Mouse (Mus musculus) spleen, embryonic (tissue): ENCODE data around the gene Narfl.

ENCODE experiments used
- CTCF ChIA-PET: fragments of 350-600 bp; sonication (Branson Sonifier 250); formaldehyde crosslinking; loops from one replicate; lab custom pipeline; 2022; lab: Charles Lee

The Narfl gene

GRCm38 (mm10) chr17:25801029-25801428, 27.5 kb downstream of the Narfl start:
- CTCF ChIA-PET, result no interaction called here

GRCm38 (mm10) chr17:25802825-25803517, 29.4 kb downstream of the Narfl start:
- CTCF ChIA-PET, result interaction anchor here (0.6 to 1.0 kb wide), 2 partner anchors 20 to 24 kb away, joined by 4 to 17 read pairs; partner anchors contain the start of gene Wdr24

GRCm38 (mm10) chr17:25806507-25806906, 32.9 kb downstream of the Narfl start:
- CTCF ChIA-PET, result no interaction called here

DNA sequence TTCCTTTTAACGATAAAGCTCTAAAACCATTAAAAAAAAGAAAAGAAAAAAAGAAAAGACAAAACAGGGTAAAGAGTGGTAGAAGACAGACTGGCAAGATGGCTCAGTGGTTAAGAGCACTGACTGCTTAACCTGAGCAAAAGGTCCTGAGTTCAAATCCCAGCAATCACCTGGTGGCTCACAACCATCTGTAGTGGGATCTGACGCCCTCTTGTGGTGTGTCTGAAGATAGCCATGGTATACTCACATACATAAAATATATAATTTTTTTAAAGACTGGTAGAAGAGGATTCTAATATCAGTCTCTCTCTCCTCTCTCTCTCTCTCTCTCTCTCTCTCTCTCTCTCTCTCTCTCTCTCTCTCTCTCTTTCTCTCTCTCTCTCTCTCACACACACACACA, 33.9 kb downstream of the Narfl start:
- CTCF ChIA-PET, result interaction anchor here (0.6 to 0.9 kb wide), 2 partner anchors 15 to 21 kb away, joined by 3 to 4 read pairs; no protein-coding TSS in a partner anchor

GRCm38 (mm10) chr17:25808028-25808427, 34.5 kb downstream of the Narfl start:
- CTCF ChIA-PET, result no interaction called here

DNA sequence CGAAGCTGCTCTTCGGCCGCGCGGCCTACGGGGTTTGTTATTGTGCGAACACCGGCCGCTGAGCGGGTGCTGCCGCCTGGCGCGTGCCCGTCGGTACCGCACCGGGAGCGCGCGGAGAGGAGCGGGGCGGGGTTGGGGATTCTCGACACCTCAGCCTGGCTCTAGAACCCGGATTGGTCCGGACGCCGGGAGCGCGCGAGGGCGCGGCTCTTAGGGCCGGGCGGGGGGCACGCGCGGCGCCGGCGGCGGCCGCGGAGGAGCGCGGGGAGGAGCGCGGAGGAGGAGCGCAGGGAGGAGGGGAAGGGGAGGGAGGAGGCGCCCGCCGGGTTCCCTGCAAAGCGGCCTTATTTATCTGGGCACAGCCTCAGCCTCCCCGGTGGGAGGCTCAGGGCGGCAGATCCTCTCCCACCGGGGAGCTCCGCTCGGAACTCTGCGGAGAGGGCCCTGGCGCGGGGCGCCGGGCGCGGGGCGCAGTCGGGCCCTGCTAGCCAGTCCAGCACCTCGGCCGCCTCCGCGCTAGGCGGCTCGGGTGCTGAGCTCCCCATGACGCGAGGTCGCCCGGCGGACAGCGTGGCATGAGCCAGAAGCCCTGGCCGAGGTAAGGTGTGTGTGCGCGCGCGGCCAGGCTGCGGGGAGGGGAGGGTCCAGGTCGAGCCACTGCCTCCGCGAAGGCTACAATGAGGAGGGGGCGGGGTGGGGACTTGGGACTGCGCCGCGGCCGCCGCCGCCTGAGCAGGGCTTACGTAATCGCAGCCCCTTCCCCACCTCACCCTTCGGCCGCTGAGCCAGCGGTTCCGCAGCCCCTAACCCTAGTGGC, 35.4 kb downstream of the Narfl start, which contains the start of gene Fbxl16:
Gene Fbxl16, plus strand, starts transcription at position 297 of the 817 bp plus-strand sequence.
- CTCF ChIA-PET, result no interaction called here

GRCm38 (mm10) chr17:25809606-25810340, 36.2 kb downstream of the Narfl start:
- CTCF ChIA-PET, result no interaction called here

GRCm38 (mm10) chr17:25810890-25811289, 37.3 kb downstream of the Narfl start:
- CTCF ChIA-PET, result no interaction called here

GRCm38 (mm10) chr17:25813471-25813870, 39.9 kb downstream of the Narfl start:
- CTCF ChIA-PET, result no interaction called here

DNA sequence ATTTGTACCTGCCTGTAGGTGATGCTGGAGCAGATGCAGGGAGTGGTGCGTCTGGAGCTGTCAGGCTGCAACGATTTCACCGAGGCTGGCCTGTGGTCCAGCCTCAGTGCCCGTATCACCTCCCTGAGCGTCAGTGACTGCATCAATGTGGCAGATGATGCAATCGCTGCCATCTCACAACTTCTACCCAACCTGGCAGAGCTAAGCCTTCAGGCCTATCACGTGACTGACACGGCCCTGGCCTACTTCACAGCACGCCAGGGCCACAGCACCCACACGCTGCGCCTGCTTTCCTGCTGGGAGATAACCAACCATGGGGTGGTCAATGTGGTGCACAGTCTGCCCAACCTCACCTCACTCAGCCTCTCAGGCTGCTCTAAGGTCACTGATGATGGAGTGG, 44.1 kb downstream of the Narfl start:
- CTCF ChIA-PET, result no interaction called here

- CTCF ChIA-PET, result no interaction called here
Observed at GRCm38 (mm10) chr17:25818851-25819780, 45.5 kb downstream of the Narfl start.

GRCm38 (mm10) chr17:25823452-25823851, 49.9 kb downstream of the Narfl start, which contains the start of gene Wdr24:
TSS of gene Wdr24 (plus strand) at chr17:25823627.
- CTCF ChIA-PET, result interaction anchor here (0.6 kb wide), 1 partner anchor 20 kb away, joined by 17 read pairs; no protein-coding TSS in a partner anchor

DNA sequence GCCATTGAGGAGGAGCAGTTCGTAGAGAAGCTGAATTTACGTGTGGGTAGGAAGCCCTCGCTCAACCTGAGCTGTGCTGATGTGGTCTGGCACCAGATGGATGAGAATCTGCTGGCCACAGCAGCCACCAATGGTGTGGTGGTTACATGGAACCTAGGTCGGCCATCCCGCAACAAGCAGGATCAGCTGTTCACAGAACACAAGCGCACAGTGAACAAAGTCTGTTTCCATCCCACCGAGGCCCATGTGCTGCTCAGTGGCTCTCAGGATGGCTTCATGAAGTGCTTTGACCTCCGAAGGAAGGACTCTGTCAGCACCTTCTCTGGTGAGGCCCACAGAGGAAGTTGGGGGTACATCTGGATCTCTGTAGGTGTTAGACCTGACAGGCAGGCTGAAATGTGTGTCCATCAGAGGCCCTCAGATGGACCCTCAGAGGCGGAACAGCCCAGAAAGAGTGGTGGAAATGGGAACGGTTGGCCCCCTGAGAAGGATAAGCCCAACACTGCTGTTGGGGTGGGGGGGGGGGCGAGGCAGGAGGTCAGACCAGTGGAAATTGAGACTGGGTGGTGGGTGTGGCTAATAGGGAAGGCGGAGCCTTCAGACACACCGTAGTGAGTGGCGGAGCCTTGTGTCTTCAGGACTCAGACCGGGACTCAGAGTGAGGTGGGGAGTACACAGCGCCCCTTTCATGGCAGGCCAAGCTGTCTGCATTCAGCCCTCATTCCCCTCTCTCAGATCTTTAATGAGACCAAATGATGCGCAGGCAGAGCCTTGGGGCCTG, 51.0 kb downstream of the Narfl start:
- CTCF ChIA-PET, result no interaction called here

DNA sequence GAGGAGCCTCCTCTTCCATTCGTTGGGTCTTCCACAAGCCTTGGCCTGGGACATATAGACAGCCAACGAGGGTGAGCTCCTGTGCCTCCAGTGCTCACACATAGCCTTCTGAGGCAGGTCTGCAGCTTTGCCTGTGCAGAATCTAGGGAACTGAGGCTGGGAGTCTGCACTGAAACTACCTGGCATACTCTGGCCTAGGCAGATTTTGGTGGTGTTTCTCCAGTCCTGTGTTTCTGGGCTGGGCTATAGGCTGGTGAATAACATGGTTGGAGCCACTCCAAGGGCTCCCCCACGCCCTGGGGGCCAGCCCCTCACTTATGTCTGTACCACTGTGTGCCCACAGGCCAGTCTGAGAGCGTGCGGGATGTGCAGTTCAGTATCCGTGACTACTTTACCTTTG, 51.7 kb downstream of the Narfl start:
- CTCF ChIA-PET, result no interaction called here

DNA sequence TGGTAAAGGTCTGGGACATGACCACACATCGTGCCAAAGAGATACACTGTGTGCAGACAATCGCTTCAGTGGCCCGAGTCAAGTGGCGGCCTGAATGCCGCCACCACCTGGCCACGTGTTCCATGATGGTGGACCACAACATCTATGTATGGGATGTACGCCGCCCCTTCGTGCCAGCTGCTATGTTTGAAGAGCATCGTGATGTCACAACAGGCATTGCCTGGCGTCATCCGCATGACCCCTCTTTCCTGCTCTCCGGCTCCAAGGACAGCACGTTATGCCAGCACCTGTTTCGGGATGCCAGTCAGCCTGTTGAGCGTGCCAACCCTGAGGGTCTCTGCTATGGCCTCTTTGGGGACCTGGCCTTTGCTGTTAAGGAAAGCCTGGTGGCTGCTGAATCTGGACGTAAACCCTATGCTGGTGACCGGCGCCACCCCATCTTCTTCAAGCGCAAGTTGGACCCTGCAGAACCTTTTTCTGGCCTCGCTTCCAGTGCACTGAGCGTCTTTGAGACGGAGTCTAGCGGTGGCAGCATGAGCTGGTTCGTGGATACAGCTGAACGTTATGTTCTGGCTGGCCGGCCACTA, 52.5 kb downstream of the Narfl start:
- CTCF ChIA-PET, result no interaction called here

GRCm38 (mm10) chr17:25827011-25827410, 53.4 kb downstream of the Narfl start:
- CTCF ChIA-PET, result no interaction called here

DNA sequence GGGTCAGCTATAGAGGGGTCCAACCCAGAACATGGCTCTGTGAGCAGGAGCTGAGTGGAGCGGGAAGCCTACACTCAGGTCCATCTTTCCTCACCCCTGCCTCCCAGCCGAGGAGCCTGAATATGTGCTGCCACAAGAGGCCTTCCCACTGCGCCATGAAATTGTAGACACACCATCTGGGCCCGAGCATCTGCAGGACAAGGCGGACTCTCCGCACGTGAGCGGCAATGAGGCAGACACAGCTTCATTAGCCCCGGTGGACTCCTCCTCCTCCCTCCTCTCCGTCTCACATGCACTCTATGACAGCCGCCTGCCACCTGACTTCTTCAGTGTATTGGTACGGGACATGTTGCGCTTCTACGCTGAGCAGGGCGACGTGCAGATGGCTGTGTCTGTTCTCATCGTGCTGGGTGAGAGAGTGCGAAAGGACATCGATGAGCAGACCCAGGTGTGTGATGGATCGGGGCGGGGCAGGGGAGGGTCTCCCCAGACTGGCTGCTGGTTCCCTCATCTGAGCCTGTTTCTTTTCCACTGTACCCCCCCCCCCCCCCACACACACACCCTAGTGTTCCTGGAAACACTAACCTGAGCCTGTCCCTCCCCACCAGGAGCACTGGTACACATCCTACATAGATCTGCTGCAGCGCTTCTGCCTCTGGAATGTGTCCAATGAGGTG, 54.1 kb downstream of the Narfl start:
- CTCF ChIA-PET, result interaction anchor here (0.7 kb wide), 1 partner anchor 20 kb away, joined by 3 read pairs; no protein-coding TSS in a partner anchor

DNA sequence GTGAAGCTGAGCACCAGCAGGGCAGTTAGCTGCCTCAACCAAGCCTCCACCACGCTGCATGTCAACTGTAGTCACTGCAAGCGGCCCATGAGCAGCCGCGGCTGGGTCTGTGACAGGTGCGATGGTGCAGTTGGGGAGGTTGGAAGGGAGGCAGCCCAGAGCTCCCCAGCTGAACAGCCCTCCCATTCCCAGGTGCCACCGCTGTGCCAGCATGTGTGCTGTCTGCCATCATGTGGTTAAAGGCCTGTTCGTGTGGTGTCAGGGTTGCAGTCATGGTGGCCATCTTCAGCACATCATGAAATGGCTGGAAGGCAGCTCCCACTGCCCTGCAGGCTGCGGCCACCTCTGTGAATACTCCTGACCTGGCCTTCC, 54.6 kb downstream of the Narfl start:
- CTCF ChIA-PET, result interaction anchor here (0.7 kb wide), 1 partner anchor 21 kb away, joined by 3 read pairs; no protein-coding TSS in a partner anchor
